Mouse (Mus musculus): ENCODE data around the gene Ifnl3.
A peak's percentile ranks its signal among the peaks of the same experiment; 100 is the strongest.
"Not testable (repeated sequence)": the region's sequence is repeated elsewhere in the genome, so short reads cannot be mapped to it uniquely, and the experiment has no call there.

Ifnl3 gene

DNA sequence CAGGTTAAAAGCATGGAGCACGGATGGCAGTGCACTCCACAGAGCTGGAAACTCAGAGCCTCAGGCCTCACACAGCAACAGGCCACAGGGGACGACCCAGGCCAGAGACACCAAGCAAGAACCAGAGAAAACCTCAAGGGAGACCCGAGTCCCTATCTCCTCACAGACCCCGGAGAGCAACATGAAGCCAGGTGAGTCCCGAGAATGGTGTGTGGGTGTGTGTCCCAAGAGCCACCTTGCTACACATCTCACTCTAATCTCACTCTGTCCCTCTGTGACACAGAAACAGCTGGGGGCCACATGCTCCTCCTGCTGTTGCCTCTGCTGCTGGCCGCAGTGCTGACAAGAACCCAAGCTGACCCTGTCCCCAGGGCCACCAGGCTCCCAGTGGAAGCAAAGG is at the start of gene Ifnl3:
Ifnl3 (plus strand) TSS at position 301 of the 400 bp plus-strand sequence.
- DNase-seq: not testable (repeated sequence)

DNA sequence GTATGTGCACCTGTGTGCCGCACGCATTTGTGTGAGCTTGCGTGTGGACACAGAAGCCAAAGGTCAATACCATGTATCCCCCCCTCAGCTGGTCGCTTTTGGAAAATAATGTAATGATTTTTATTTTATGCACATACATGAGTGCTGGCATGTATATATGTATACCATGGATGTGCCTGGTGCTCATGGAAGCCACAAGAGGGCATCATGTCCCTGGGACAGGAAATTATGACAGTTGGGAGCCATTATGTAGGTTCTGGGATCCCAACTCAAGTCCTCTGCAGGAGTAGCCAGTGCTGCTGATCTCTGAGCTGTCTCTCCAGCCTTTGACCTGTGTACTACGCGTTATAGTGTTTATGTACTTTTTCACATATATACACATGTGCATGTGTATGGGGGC is 46.4 kb upstream of the Ifnl3 start:
- no peak for DNase-seq

DNA sequence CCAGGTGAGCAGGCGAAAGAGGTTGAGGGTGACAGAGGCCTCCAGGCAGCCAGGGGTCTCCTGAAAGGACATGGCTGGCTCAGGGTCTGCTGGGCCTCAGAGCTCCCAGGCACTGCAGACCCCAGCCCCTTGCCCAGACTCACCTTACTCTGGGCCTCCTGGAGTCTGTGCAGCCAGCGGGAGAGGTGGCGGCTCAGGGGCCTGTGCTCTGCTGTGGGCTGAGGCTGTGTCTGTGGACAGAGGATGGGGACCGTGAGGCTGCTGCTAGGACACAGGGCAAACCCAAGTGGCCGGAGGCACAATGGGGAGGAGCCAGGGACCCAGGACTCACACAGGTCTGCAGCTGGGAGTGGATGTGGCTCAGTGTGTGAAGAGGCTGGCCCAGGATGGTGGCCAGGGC is 45.3 kb upstream of the Ifnl3 start:
- DNase-seq: no peak

DNA sequence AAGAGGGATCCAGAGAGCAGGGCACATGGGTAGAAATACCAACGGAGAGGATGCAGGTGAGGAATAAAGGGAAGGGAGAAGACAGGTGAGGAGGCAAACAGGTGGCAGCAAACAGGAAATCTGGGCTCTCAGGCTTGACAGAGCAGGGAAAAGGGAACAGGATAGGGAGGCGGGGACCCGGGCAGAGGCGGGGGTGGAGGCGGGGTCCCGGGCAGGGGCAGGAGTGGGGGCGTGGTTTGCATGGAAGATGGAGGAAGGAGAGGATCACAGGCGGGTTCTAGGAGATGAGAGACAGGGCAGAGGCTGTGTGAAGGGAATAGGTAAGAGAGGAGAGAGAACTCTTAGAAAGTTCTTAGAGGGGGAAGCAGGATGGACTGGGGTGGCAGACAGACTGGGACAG is 43.8 kb upstream of the Ifnl3 start:
- DNase-seq: no peak

DNA sequence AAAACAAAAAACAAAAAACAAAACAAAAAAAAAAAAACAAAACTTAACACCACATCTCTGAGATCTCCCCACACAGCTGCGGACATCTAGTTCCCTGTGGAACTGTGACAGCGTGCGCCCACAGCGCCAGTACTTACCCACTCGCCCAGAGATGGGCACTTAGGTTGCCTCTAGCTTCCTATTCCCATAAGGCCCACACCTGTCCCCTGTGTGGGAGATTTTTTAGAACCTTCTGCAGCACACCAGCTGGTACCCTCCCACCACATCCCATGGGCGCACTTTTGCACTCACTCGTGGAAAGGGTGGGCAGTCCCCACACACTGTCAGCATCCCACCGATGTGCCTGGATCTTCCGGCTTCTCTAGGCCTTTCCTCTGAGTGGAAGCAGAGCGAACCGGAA is 39.8 kb upstream of the Ifnl3 start:
- no peak for DNase-seq

DNA sequence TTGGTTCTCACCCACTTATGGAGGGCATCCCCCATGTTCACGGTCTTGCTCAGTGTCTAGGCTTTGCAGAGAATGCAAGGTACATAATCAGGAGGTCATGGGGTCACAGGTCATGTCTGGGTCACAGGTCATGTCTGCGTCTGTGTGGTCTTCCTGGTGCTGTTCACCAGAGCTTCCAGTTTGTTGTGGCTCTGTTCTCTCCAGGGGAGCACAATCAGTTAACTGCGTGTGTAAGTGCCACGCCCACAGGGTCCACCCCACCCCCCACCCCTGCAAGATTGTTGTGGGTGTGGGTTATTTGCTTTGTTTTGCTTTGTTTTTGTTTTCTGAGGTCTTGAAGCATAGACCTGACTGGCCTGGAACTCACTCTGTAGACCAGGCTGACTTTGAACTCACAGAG is 38.4 kb upstream of the Ifnl3 start:
- no peak for DNase-seq

DNA sequence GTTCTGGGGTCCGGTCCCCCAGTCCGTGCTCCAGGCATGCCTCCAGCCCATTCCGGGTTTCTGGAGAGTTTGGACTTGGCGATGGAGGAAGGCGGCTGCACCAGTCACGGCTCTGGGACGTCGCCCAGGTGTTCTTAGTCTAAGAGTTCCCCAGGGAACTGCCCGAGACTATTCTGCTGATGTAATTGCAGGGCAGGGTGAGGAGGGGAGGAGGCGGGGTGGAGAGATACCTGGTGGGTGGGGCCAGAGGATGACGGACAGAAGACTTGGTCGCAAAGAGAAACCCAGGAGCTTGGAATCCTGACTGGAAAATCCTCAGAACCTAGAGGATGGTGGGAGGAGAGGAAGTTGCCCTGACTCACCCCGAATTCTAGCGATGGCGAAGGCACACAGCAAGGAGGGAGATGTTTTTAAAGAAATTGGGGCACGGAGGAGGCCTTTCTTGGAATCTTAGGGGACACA is 34.6 kb upstream of the Ifnl3 start:
- DNase-seq: no peak

DNA sequence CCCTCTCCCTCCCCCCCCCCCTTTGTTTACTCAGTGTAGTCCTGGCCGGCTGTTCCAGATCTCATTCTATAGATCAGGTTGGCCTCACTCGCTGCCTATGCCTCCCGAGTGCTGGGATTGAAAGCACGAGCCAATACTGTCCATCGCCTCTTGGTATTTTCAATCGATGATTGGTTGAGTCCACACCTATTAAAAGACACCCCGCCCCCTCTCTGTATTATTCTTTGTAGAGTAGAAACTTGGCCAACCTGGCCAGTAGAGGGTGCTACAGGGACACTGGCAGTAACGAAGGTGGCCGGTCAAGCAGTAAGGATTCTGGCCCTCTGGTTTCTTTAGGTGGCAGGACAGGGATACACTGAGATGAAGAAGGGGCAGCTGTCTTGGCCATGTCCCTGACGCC is 32.2 kb upstream of the Ifnl3 start:
- DNase-seq: no peak

DNA sequence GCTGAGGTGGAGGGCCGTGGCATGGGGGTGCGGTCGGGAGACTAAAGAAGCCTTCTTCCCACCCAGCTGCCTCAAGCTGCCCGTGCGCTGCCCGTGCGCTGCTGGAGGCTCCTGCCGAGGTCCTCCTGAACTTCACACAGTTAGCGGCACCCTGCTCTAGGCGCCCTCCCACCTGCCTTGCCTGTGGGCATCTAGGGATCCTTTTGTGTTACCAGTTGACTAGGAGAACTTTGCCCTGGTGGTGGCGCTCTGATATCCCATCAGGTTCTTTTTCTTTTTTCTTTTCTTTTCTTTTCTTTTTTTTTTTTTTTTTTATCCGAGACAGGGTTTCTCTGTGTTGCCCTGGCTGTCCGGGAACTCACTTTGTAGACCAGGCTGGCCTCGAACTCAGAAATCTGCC is 31.7 kb upstream of the Ifnl3 start:
- no peak for DNase-seq

DNA sequence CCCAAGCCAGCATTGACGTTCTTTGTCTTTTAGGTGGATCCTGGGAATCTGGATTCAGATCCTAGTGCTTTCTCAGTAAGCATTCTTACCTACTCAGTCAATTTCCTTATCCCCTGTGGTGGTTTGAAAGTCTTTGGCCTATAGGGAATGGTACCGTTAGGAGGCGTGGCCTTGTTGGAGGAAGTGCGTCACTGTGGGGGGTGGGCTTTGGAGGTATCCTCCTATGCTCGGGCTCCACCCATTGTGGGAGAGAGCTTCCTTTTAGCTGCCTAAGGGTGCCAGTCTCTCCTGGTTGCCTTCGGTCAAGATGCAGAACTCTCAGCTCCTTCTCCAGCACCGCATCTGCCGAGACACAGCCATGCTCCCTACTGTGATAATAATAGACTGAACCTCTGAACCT is 30.3 kb upstream of the Ifnl3 start:
- DNase-seq: no peak

DNA sequence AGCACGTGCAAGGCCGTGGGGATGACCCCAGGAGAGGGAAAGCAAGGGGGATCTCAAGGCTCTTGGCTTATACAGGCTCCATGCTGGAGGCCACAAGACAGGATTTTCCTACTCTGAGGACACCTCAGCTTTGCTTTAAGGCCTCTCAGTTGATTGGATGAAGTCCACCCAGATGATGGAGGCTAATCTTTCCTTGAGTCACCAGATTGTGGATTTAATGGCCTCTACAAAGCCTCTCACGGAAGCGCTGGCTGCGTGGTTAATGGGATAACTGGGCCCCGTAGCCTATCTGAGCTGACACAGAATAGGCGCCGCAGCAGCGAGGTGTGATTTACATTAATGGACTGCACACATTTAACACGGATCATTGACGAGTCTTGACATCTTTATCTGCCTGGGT is 27.2 kb upstream of the Ifnl3 start:
- DNase-seq: no peak

DNA sequence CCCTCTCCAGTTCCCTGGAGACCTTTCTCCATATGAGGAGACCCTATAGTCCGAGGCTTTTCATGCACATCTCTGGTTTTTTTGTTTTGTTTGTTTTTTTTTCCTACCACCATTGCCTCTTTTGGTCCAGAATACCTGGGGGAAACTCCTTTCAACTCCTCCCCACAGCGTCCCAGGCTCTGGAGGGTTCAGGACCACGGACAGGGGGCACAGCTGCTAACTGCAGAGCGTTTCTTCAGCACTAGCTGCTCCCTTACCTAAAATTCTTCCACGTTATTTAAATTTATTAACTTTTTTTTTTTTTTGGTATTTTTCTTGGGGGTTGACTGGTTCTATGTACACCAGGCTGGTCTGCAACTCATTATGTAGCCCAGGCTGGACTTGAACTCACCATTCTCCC is 17.1 kb upstream of the Ifnl3 start:
- DNase-seq: no peak

DNA sequence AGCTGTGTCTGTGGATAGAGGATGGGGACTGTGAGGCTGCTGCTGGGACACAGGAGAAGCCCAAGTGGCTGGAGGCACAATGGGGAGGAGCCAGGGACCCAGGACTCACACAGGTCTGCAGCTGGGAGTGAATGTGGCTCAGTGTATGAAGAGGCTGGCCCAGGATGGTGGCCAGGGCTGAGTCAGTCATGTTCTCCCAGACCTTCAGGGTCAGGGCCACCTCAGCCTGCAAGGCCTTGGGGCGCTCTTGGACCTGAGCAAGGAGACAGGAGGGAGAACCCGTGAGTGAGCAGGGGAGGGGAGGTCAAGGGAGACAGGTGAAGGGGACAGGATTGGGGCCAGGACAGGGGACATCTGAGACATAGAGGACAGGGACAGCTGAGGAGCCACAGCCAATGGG is 13.5 kb upstream of the Ifnl3 start:
- DNase-seq: not testable (repeated sequence)

DNA sequence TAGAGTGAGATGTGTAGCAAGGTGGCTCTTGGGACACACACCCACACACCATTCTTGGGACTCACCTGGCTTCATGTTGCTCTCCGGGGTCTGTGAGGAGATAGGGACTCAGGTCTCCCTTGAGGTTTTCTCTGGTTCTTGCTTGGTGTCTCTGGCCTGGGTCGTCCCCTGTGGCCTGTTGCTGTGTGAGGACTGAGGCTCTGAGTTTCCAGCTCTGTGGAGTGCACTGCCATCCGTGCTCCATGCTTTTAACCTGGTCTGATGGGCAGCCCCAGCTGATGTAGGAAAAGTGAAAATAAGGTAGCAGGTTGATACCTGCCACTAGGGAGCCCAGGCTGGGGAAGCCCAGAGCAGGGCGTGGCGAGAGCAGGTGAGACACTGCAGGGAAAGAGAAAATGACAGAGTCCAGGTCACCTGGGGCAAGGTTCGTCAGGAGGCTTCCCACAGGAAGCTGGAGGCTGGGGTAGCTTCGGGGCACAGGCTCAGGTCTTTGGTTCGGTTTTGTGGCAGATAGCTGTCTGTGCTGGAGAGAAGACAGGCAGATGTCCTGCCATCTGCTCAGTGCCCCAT is 12.1 kb upstream of the Ifnl3 start, which contains the start of gene Ifnl2:
Ifnl2 (minus strand) TSS at position 51 of the 570 bp plus-strand sequence.
- not testable (repeated sequence) for DNase-seq

DNA sequence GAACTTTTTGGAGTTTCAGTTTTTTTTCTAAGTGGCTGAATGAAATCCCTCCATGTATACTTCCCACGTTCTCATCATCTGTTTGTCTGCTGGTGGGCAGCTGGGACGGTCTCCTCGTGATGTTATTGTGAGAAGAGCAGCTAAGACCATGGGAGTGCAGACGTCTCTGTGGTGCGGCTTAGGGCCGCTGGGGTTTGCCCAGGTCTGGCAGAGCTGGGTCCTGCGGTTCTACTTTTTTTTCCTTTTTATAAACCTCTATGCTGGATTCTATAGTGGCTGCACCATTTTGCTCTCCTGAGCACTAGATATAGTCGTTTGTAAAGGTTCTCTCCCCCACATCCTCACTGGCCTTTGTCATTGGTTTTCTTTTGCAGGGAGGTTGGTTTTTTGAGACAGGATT is 11.2 kb upstream of the Ifnl3 start:
- no peak for DNase-seq

DNA sequence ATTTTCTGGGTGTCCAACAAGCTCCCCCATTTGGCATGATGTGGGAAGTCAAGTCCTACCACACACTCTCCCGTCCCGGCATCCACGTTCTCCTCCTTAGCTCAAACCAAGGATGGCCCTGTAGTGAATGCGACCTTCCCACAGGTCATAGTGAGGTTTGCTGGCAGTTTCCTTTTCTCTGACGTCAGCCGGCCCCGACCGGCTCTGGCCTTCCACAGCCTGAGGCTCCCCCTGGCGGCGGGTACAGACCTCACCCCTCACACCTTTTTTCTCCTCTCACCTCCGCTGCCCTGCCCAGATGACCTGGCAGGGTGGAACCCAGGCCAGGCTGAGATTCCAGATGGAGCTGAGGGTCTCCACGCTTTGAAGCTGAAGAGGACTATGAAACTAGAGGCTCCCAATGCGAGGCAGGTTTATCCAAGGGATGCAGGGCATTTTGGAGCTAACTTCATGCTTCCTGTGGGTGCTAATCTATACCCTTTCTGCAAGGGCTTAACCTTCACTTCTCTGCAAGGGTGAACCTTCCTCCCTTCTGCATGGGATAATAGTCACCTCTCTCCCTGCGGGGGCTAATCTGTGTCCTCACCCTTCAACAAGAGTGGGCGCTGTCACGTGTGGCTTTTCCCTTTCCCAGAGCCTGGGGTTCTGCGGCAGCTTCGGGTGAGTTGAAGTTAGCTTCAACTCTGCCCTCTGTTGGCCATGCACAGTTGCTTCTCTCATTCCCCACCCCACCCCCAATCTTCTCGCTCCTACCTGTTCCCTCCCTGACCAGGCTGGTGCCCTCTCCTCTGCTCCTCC is 5.5 kb downstream of the Ifnl3 start:
- peak; percentile 64 for DNase-seq

DNA sequence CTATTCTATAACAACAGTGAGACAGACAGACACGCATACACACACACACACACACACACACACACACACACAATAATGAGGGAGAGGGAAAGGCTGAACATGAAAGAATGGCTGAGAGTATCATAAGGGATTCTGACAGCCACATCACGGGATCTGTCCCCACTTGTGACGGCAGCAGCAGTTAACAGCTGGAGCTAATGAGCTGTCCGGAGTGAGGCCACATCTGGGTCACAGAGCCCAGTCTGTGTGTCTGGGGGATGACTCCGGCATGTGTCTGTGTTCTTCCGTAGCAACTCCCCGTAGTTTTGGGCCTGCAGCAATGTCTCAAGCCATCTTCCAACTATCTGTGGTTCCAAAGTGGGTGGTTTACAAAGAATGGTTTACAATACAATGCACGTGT is 9.4 kb downstream of the Ifnl3 start:
- DNase-seq: no peak

DNA sequence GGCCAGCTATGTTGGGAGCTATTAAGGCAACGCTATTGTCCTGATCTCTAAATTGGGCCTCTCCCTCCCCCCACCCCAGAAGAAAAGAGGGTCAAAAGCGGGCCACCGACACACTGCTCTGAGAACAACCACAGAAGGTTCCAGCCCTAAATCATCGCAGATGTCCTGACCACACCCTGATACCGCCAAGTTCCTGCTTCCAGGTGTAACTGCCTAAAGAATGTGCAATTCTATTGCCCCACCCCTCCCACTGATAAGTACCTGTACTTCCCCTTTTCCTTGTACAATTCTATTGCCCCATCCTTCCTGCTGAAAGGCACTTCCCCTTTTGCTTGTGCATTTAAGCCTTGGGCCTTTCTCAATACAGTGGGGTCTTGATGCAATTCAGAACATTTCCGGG is 16.2 kb downstream of the Ifnl3 start:
- not testable (repeated sequence) for DNase-seq

DNA sequence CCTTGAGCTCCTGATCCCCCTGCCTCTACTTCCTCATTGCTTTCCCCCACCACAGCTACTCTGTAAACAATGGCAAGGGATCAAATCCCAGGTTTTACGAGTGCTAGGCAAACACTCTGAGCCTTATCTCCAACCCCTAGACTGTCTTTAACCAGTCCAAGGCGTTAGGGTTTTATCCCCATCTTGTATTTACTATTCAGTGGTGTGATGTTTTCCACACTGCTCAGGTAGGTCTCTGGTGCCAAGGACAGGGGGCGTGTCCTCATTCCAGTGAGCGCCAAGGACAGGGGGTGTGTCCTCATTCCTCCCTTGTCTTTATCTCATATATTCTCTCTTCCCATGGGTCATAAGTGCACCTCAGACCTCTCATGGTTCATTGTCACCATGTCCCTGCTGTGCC is 17.9 kb downstream of the Ifnl3 start, which contains the start of gene Sycn:
Sycn (plus strand) TSS at position 360 of the 400 bp plus-strand sequence.
- DNase-seq: no peak

DNA sequence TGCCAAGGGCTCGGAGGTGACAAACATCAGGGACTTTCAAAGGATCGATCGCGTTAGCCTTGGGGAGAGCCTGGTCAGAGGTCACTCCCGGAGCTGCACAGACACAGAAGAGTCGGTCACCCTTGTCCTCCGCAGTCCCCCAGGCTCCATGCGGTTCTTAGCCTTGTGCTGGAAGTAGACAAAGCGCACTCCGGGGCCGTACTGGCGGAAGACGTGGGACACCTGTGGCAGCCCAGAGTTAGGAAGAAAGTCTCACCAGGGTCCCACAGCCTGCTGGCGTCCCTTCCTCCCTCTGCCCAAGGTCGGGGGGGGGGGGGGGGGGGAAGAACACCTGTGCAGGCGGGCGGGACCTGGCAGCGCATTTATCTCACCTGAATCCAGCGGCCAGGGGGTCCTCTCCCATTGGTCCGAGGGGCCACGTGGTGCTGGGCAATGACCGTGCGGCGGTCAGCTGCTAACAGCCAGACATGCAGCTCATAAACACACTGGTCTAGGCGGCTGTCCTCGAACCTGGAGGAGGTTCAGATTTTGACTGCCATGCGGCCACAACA is 21.5 kb downstream of the Ifnl3 start:
- no peak for DNase-seq

DNA sequence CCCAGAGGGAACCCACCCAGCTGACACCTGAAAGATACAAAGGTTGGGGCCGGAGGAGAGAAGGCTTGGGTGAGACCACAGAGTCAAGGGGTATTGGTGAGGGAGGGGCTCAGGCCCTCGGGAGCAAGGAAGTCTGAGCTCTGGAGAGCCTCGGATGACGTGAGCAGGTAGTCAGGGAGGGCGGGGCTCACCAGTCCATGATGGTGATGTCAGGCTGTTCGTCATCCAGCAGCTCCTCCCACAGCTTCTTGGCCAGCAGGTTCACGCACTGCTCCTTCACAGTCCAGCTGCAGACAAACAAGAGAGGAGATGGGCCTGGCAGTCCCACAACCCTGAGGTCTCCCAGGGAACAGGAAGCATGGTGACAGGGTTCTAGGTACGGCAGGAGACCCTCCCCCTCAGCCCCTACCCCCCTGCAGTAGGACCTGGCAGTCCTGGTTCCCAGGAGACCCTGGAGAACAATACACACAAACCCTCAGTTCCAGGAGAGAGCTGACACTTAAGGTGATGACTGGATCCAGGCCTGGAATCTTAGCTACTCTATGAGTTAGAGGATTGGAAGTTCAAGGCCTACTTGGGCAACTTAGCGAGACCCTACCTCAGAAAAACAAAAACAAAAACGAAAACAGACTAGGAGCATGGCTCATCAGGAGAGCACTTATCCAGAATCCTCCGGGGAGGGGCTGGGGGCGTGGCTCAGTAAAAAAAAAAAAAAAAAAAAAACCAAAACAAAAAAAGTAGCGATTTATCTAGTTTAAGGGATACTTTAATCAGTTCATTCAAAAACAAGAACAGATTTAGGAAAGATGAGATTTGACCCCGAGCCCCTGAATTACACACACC is 22.6 kb downstream of the Ifnl3 start:
- no peak for DNase-seq

DNA sequence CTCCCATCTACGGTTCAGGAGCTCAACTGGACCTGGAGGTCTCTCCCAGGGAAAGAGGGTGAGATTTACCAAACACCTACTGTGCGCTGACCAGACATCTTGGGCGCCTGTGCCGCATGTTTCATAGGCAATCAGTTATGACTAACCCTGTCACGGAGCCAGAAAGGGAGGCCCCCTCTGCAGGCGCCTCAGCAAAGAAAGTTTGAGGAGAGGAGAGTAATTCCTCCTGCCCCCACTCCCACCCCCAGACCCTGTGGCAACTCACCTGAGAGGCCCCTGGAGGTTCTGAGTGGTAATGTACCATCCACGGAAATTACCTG is 23.2 kb downstream of the Ifnl3 start:
- DNase-seq: no peak

DNA sequence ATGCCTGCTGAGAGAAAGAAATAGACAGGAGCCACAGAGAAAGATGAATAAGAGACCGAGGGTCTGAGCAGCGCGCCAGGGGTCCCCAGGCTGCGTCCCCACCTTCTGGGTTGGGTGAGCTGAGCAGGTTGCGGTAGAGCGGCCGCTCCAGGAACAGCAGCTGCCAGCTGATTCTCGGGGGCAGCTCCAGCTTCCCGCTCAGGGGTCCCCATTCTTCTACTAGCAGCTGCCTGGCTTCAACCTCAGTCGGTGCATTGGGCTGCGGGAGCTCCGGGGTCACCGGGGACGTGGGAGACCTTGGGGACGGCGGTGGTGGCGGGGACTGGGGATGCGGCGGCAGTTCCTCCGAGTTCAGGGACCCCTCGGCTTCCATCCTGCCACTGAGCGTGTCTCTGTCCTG is 24.0 kb downstream of the Ifnl3 start:
- DNase-seq: no peak

DNA sequence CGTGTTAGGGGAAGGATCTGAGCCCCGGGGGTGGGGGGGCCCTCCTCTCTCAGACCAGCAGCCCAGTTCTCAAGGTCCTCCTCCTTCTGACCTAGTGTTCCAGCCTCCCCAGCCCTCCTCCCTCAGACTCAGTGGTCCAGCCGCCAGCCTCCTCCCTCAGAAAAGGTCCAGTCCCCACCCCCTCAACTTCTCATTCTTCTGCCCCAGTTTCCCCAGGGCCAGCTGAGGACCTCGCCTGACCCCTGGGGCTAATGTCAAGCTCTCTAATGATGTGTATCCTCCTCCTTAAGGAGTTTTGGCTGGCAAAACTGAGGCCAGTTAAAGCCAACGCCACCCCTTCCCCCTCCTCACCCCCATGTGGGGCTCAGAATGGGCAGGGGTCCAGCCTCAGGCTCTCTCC is 24.5 kb downstream of the Ifnl3 start, which contains the start of gene Nccrp1:
Nccrp1 (minus strand) TSS at position 101 of the 400 bp plus-strand sequence.
- no peak for DNase-seq

All from right cerebral cortex, postnatal 4 days (tissue).